Mouse (Mus musculus) layer of hippocampus, adult 6 months (tissue): ENCODE data around the gene Tll1. TPM values are rescaled to one million over a fixed set of nuclear protein-coding genes. Genes with fewer than 3 reads are reported as not detected.

Experiments used
- long read RNA-seq, 2 experiments: library from polyadenylated mRNA; unstranded; transcript quantifications; one replicate each; pipeline ENCODE4 v2.0.0; 2019 to 2020
- polyA plus RNA-seq: library from polyadenylated mRNA; unstranded; fragments of <200 nt; fragmentation: Nextera tagmentation; gene quantifications from 2 replicates; pipeline ENCODE4 v1.2.3, GENCODE M21; 2021

Tll1 gene
- 0.36 and 0.40 TPM in 2 replicates for polyA plus RNA-seq
- long read RNA-seq, experiment 1, partial matches to known transcripts: 1 of 2 reads
- long read RNA-seq, experiment 1, other reads (novel, unspliced or antisense): 1 of 2 reads
- long read RNA-seq, experiment 2, full-length matches to known transcripts: 5 of 7 reads
- long read RNA-seq, experiment 2, partial matches to known transcripts: 0 of 7 reads
- long read RNA-seq, experiment 2, other reads (novel, unspliced or antisense): 2 of 7 reads

DNA sequence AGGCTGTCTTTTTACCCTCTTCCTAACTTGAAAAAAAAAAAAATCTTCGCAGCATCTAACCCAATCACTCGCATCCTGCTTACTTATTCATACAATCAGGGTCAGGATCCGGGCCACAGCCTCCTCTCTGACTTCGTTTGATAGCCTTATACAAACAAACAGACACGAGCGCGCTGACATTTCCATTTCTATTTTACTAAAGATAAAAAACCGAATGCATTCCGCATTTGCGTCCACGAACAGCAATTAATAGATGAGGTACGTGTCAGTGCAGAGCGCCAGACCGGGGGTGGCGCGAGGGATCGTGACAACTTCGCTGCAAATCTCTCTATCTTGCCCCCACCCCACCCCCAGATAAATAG, at the start of gene Tll1:
TSS of gene Tll1 (minus strand) at position 248 of the 362 bp plus-strand sequence.

